Mouse (Mus musculus) kidney, adult 8-10 months (tissue): ENCODE measurements around the gene Pim1.

Experiments
- DNase-seq, 2 experiments: peaks; one replicate each; pipeline ENCODE4 v3.0.0; 2022

The Pim1 gene

DNA sequence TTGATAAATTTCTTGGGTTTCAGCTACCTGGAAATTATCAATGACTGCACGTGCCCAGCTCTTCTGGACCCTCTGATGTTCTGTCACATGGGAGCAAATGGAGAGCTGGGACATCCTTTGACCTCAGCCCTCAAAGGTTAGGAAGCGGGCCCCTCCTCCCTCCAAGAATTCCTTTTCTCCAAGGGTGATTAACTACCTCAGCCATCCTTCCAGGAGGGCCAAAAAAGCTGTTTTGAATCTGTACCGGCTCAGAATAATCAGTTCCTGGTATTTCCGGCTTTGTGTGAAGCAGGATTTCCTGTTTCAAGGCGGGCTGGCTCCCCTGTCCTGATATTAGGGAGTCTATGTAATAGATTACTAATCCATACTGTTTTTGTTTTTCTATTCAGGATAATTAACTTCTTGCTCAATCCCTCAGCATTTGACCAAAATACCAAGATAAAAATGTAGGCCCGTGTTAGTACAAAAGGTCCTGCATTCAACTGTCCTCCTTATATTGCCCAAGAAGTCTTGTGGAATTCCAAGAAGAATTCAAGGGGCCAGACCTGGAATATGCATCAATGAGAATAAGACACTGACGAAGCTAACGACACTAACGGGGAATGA lies 25.0 kb upstream of the Pim1 start:
- peak in 1 of 2 experiments; percentile 51 for DNase-seq

GRCm38 (mm10) chr17:29467030-29467429 lies 23.5 kb upstream of the Pim1 start:
- DNase-seq, result no peak

GRCm38 (mm10) chr17:29473466-29473865 lies 17.1 kb upstream of the Pim1 start:
- no peak for DNase-seq

DNA sequence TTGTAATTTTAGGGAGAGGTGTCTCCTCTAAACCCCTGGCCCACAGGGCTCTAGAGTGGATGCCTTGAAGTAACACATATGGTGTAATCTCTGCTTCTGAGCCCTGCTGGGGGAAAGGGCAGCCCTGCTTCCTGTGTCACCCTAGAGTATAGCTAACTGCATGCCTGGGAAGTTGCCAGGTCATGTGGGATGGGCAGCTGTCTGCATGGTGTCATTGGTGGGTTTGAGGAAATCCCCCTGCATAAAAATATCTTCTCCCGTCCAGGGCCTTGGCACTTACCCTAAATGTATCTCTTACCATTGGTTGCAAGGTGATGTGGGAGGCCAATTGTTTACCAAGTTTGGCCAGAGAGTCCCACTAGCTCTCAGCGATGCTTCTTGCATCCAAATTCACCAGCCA lies 16.5 kb upstream of the Pim1 start:
- no peak for DNase-seq

DNA sequence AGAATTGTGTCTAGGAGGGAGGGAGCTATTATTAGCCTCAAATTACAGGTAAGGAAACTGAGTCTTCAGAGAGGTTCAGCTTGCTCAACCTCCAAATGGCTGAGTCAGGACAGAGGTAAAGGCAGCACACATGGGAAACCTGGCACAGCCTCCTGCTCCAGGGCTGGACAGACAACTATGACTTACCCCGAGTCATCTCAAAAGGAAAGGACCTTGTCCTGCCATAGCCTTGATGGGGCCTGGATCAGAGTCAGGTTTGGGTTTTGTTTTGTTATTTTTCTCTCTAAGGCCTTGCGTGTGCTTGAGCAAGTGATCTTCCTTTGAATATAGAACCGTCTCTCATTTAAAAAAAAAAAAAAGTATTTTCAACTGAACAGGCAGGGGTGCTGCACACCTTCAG lies 15.4 kb upstream of the Pim1 start:
- no peak for DNase-seq

- DNase-seq, result no peak
Observed at GRCm38 (mm10) chr17:29476461-29476860, 14.1 kb upstream of the Pim1 start.

GRCm38 (mm10) chr17:29477357-29477756 lies 13.2 kb upstream of the Pim1 start:
- DNase-seq, result no peak

DNA sequence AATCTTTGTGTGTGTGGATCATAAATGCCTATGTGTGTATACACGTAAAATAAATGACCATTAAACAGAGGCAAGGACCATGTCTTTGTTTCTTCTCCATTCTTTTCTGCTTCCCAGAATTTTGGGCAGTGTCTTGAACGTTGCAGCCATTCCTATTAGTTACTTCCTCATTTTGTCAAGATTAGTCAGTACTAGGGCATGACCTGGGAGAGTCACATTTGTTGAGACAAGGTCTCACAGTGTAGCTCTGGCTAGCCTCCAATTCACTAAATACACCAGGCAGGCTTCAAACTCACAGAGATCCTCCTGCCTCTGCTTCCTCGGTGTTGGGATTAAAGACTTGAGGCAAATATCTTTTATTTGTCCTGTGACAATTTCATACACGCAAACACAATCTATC lies 12.3 kb upstream of the Pim1 start:
- no peak for DNase-seq

- DNase-seq, result no peak
Observed at GRCm38 (mm10) chr17:29480256-29480655, 10.3 kb upstream of the Pim1 start.

DNA sequence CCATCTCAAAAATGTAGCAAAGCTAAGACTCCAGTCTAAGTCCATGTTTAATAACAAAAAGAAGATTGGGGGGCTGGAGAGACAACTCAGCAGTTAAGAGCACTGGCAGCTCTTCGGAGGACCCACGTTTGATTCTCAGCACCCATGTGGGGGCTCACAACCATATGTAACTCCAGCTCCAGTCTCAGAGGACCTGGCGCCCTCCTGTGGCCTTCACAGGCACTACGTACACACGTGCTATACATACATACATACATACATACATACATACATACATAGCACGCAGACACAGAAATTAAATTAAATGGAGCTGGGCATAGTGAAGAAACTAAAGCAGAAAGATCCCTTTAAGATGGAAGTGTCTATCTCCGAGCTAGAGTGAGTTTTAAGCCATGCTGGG lies 7.9 kb upstream of the Pim1 start:
- DNase-seq, result no peak

DNA sequence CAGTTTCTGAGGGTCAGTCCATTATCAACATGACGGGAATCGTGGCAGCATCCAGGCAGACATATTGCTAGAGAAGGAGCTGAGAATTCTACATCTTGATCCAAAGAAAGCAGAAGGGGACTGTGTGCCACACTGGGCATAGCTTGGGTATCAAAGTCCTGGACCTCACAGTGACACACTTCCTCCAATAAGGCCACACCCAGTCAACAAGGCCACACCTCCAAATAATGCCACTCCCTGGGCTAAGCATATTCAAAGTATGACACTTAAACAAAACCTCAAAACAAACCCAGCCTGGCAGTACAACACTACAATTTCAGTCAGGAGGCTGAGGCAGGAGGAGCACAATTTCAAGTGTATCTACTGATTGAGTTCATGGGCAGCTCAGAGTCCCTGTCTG lies 7.3 kb upstream of the Pim1 start:
- DNase-seq, result no peak

DNA sequence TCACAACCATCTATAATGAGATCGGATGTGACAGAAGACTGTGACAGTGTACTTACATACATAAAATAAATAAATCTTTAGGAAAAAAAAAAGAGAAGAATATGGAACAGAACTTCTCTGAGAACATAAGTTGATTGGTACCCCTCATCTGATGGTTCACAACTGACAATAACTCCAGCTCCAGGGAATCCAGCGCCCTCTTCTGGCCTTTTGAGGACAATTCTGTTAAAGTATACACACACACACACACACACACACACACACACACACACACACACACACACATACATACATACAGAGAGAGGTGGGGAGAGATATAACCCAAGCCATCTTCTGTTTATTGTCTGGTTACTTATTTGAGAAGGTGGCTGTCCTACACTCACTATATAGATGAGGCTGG lies 6.1 kb upstream of the Pim1 start:
- DNase-seq, result no peak

- no peak for DNase-seq
Observed at GRCm38 (mm10) chr17:29485336-29486233, 5.0 kb upstream of the Pim1 start.

DNA sequence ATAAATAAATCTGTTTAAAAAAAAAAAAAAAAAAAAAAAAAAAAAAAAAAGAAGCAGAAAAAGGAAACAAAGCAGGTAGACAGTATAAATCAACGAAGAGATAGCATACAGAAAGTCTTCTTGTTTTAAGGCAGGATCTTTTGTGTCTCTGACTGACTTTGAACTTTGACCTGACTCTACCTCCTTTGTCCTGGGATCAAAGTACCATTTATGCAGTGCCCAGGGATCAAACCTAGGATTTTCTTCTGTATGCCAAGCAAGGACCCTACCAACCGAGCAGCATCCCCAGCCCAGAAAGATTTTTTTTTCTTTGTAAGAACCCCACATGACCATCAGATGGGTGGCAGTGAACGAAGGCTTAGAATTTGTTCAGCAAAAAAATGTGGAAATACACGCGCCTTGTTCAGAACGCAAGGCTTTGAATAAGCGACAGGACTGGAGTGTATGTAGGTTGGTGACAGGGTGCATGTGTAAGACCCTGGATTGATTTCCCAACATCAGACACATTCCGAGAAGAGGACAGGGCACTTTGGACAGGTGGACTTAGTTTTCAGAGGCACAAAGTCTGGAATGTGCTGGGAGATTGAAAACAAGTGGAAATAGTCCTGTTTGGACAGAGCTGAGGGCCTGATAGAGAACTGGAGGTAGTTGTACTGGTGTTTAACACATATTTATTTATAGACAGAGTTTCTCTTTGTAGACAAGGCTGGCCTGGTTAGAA lies 2.1 kb upstream of the Pim1 start:
- DNase-seq, result peak in 1 of 2 experiments; percentile 28

DNA sequence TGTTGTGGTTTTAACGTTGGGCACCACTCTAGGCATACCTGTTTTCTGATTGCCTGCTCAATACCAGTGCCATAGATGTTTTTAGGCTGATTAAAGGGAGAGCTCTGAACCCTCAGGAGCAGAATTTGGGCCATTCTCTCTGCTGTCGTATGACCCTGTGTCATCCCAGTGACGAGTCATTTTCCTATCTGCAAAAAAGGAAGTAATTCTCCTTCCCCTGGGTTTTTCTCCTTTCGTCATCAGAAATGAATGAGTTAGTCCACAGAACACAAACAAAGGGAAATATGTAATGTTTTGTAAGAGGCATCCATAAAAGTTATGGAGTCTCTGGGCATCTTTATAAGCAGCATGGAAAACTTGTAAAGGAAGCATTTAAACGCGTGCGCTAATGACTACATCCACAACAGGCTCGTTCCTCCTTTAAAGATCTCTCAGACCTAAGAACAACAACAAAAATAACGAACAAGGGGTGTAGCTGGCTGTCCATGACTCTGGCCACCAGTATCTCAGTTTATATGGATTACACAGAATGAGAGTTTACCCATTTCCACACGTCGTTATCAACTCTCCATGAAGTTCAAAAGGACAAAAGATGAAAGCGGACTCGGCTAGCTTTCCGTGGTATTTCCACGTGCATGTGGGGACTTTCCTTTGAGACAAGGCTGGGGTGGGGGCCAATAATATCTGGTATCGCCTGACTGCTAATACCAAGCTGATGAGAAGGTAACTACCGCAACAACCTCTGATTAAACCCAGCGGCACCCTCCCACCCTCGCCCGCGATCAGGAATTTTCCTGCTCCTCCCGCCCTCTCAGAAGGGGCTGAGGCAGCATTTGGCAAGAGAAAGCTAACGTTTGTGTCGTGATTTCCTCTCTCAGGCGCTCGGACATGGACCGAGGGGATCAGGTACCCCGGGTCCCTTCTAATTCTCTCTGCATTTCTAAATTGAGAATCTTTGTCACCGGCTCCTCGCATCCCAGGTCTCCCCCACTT lies 1.3 kb upstream of the Pim1 start:
- DNase-seq, result peak; percentile 33 to 43

GRCm38 (mm10) chr17:29489971-29490712 lies 411 bp upstream of the Pim1 start:
- peak; percentile 97 for DNase-seq

DNA sequence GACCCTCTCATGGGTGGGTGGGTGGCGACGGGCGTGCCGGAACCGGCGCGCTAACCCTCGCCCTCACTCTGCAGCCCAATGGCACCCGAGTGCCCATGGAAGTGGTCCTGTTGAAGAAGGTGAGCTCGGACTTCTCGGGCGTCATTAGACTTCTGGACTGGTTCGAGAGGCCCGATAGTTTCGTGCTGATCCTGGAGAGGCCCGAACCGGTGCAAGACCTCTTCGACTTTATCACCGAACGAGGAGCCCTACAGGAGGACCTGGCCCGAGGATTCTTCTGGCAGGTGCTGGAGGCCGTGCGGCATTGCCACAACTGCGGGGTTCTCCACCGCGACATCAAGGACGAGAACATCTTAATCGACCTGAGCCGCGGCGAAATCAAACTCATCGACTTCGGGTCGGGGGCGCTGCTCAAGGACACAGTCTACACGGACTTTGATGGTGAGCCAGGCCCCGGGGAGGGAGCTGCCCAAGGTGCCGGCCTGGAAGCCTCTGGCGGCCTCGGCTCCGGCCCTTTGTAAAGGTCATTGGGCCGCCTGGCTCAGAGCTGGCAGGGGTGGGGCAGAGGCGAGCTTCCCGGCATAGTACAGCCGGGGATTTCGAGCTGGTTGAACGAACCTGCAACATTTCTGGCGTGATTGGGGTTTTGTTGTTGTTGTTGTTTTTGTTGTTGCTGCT lies 1.2 kb downstream of the Pim1 start:
- peak; percentile 72 to 80 for DNase-seq

- peak; percentile 66 to 71 for DNase-seq
Observed at GRCm38 (mm10) chr17:29492269-29493191, 2.0 kb downstream of the Pim1 start.

DNA sequence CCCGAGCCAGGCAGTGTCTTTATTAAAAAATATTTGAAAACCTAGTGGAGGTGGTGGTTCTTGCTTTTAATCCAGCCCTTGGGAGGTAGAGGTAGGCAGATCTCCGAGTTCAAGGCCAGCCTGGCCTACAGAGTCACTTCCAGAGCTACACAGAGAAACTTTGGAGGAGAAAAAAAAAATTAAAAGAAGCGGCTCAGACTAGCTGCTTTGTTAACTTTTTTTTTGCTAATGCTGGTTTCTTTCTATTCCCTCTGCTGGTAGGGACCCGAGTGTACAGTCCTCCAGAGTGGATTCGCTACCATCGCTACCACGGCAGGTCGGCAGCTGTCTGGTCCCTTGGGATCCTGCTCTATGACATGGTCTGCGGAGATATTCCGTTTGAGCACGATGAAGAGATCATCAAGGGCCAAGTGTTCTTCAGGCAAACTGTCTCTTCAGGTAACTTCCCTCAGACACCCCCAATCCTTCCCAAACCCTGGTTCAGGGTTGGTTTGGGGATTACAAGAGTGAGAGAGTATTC lies 3.0 kb downstream of the Pim1 start:
- no peak for DNase-seq
